Mouse (Mus musculus) skeletal muscle tissue, postnatal 0 days (tissue): ENCODE results near the gene Tep1. TPM values are rescaled to one million over a fixed set of nuclear protein-coding genes. Genes with fewer than 3 reads are reported as not detected.

Experiments used
- polyA plus RNA-seq: library from polyadenylated mRNA; unstranded; fragments of >200 nt; fragmentation: Nextera tagmentation; extraction: Ambion mirVana; gene quantifications from 2 replicates; pipeline ENCODE4 v1.2.1, GENCODE M21; 2015

The Tep1 gene
- 5.2 and 5.4 TPM in 2 replicates for polyA plus RNA-seq

DNA sequence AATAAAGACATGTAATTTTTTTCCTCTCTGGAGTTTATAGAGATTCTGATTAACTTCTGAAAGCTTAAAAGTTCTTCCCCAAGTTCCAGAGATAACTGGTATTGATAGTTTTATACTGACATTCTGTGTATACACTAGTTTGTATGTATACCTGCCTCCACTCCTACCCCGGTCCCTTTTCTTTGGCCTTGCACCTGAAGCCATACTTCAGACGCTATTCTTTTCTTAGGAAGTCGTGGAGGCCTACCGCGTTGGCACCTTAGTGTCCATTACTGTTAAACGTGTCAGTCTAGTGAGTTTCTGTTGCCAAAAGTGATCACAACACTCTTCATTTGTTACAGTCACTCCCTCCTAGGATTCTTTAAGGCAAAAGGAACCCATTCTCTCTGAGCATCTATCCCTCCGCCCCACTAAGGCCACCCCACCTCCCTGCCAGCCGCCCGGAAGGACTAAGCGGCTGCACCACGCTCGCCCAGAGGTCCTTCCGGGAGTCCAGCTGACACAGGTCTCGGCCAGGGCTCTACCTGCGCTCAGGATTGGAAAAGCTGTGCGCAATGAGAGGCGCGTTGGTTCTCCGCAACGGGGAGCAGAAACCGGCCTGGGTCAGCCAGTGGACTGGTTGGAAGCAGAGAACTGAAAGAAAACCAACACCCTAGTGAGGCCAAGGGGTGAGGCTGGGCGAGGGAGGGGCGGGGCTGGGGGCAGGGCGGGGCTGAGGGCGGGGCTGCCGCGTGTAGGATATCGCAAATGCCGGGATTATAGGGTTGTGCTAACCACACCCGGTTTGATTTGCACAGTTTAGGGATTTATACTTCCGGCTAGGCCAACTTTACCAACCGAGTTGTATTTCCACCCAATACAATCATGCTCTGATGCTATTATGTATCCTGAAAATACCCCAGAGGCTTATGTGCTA lies at the start of gene Tep1:
Gene Tep1, minus strand, starts transcription at position 672 of the 916 bp plus-strand sequence.

DNA sequence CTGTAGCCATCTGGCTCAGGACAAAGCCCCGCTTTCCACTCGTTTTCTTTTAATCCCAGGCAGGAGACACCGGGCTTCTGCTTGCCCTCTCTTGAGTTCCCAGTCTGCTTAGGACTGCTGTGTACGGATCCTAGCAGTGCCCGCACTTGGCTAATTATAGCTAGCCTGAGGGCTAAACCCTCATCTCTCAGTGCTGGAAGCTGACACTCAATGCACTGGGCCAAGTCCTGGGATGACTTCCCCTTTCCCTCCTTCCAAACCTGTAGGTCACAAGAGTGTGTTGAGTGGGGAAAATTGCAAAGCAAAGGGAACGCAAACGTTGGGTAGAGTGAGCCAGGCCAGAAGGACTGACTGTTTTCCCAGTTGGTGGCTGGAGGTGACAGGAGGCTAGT lies 27.0 kb upstream of the Tep1 start, which contains the start of gene Klhl33:
Gene Klhl33, minus strand, starts transcription at position 134 of the 392 bp plus-strand sequence.

DNA sequence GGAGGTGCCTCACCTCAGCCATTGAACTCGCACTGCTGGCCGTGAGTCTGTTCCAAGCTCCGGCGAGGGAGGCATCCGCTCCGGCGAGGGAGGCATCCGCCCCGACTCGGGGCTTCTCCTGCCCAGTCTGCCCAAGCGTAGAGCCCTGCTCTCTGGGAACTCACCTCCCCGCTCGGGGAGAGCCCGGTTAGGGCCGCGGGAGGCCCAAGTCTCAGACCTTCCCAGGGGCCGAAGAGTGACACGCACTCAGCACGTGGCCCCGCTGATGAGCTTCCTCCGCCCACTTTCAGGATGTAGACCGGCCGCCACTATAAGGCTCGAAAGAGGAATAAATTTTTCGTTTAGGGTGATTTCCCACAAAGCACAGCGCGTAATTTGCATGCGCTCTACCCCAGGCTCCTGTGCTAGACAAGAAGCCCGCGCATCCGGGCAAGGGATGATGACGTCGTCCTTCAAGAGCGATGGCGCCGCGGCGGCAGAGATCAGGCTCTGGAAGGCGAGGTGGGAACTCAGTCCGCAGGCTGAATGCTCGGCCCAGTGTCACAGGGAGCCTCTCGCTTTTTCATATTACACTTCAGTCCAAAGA lies 62.8 kb downstream of the Tep1 start, which contains the start of the genes Ccnb1ip1 and Parp2:
Gene Ccnb1ip1, minus strand, starts transcription at position 246 of the 586 bp plus-strand sequence.
Gene Parp2, plus strand, starts transcription at position 355 of the 586 bp plus-strand sequence.

DNA sequence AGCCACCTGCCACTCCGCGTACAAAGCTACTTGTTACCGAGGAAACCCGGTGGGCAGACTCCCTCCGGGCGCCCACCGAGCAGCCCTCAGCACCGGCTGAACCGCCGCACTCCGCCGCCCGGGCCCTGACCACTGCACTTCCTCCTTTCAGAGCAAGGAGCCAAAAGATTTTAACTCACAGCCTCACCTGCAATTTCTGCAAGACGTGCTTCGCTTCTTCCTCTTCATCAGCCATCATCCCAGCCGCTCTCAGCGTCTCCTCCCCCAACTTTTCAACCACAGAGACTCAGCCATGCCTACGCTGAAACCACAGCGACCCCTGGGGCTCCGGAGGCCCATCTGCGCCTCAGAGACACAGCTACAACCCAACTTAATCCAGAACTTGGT lies 85.1 kb downstream of the Tep1 start, which contains the start of gene Ttc5:
Gene Ttc5, minus strand, starts transcription at position 269 of the 387 bp plus-strand sequence.

Other genes with a start within 250 kb of the Tep1 start
- not detected in 2 replicates for gene Olfr745, start 231.2 kb downstream of the Tep1 start, polyA plus RNA-seq
- not detected in 2 replicates for gene Olfr746, start 223.5 kb downstream of the Tep1 start, polyA plus RNA-seq
- not detected in 2 replicates for gene Olfr747, start 177.4 kb downstream of the Tep1 start, polyA plus RNA-seq
- gene Olfr748, start 163.2 kb downstream of the Tep1 start, polyA plus RNA-seq: not detected in 2 replicates
- gene Olfr749, start 125.5 kb downstream of the Tep1 start, polyA plus RNA-seq: not detected in 2 replicates
- 26.3 and 28.4 TPM in 2 replicates for gene Ttc5, start 85.0 kb downstream of the Tep1 start, polyA plus RNA-seq
- gene Ccnb1ip1, start 62.8 kb downstream of the Tep1 start, polyA plus RNA-seq: not detected in 2 replicates
- gene Parp2, start 62.7 kb downstream of the Tep1 start, polyA plus RNA-seq: 20.6 and 21.6 TPM in 2 replicates
- 1.6 TPM in 2 replicates for gene Klhl33, start 26.9 kb upstream of the Tep1 start, polyA plus RNA-seq
- 81.2 and 83.7 TPM in 2 replicates for gene Osgep, start 54.3 kb upstream of the Tep1 start, polyA plus RNA-seq
- gene Apex1, start 54.4 kb upstream of the Tep1 start, polyA plus RNA-seq: 79.6 and 92.0 TPM in 2 replicates
- 21.5 and 25.8 TPM in 2 replicates for gene Pip4p1, start 60.3 kb upstream of the Tep1 start, polyA plus RNA-seq
- gene Pnp, start 60.5 kb upstream of the Tep1 start, polyA plus RNA-seq: 16.5 and 29.1 TPM in 2 replicates
- gene Gm49342, start 74.0 kb upstream of the Tep1 start, polyA plus RNA-seq: not detected in 2 replicates
- 0.85 TPM in 1 of 2 replicates, not detected in the other for gene Pnp2, start 85.4 kb upstream of the Tep1 start, polyA plus RNA-seq
- 0.37 and 0.39 TPM in 2 replicates for gene Rnase10, start 137.2 kb upstream of the Tep1 start, polyA plus RNA-seq
- gene Rnase9, start 171.3 kb upstream of the Tep1 start, polyA plus RNA-seq: not detected in 2 replicates
- not detected in 2 replicates for gene Rnase11, start 179.6 kb upstream of the Tep1 start, polyA plus RNA-seq
- 0.31 TPM in 1 of 2 replicates, not detected in the other for gene Rnase12, start 187.1 kb upstream of the Tep1 start, polyA plus RNA-seq
- not detected in 2 replicates for gene Olfr750, start 203.9 kb upstream of the Tep1 start, polyA plus RNA-seq
- 57.8 and 74.4 TPM in 2 replicates for gene Rnase4, start 220.5 kb upstream of the Tep1 start, polyA plus RNA-seq
- gene Ang, start 220.6 kb upstream of the Tep1 start, polyA plus RNA-seq: 8.0 and 8.7 TPM in 2 replicates
- gene Eddm3b, start 243.9 kb upstream of the Tep1 start, polyA plus RNA-seq: not detected in 2 replicates